Mouse (Mus musculus) v-Abl transformed pro-B cells (cell line): ENCODE measurements at regions not wholly inside any gene's neighbourhood (a gene's known extent, or its start where the extent isn't known, plus 50 kb on each side); places are given as distances from the start of the nearest gene placed in this dataset.

Experiments
- in situ Hi-C, 2 experiments: fragments of 400-800 bp; cut with MboI; formaldehyde crosslinking; loops; one replicate each; pipeline ENCODE4 v1.15.1; 2025; ENCODE audit not compliant: unreplicated experiment in 2 of 2

- in situ Hi-C loops: loop anchor here in 1 of 2 experiments (25.0 kb wide), 1 partner anchor 1523 kb away; the partner anchor contains the start of gene Adcy7
Observed at GRCm38 (mm10) chr8:89785011-89785410, 563.1 kb downstream of the Tox3 start.

- in situ Hi-C loops: loop anchor here in 1 of 2 experiments (25.0 kb wide), 1 partner anchor 1521 kb away; the partner anchor contains the start of gene Adcy7
Observed at GRCm38 (mm10) chr8:89783311-89783710, 564.8 kb downstream of the Tox3 start.

GRCm38 (mm10) chr8:89766387-89766786 is 581.8 kb downstream of the Tox3 start:
- in situ Hi-C loops: no loop called here

- in situ Hi-C loops: no loop called here
Observed at GRCm38 (mm10) chr8:89759531-89759930, 588.6 kb downstream of the Tox3 start.

GRCm38 (mm10) chr8:89758695-89759094 is 589.4 kb downstream of the Tox3 start:
- in situ Hi-C loops: no loop called here

- in situ Hi-C loops: no loop called here
Observed at GRCm38 (mm10) chr8:89755951-89756350, 592.2 kb downstream of the Tox3 start.

GRCm38 (mm10) chr8:89751201-89751600 is 596.9 kb downstream of the Tox3 start:
- in situ Hi-C loops: no loop called here

- in situ Hi-C loops: no loop called here
Observed at GRCm38 (mm10) chr8:89747726-89748125, 600.4 kb downstream of the Tox3 start.

GRCm38 (mm10) chr8:89744267-89745028 is 603.7 kb downstream of the Tox3 start:
- in situ Hi-C loops: no loop called here

GRCm38 (mm10) chr8:89738657-89739056 is 609.5 kb downstream of the Tox3 start:
- in situ Hi-C loops: no loop called here

- in situ Hi-C loops: no loop called here
Observed at GRCm38 (mm10) chr8:89737636-89738035, 610.5 kb downstream of the Tox3 start.

GRCm38 (mm10) chr8:89727252-89727651 is 620.9 kb downstream of the Tox3 start:
- in situ Hi-C loops: no loop called here

GRCm38 (mm10) chr8:89721684-89722305 is 626.3 kb downstream of the Tox3 start:
- in situ Hi-C loops: no loop called here

GRCm38 (mm10) chr8:89713880-89714279 is 634.3 kb downstream of the Tox3 start:
- in situ Hi-C loops: no loop called here

GRCm38 (mm10) chr8:89707341-89707928 is 640.7 kb downstream of the Tox3 start:
- in situ Hi-C loops: no loop called here

GRCm38 (mm10) chr8:89685696-89686095 is 641.7 kb upstream of the Sall1 start:
- in situ Hi-C loops: no loop called here

GRCm38 (mm10) chr8:89680937-89681336 is 637.0 kb upstream of the Sall1 start:
- in situ Hi-C loops: no loop called here

- in situ Hi-C loops: no loop called here
Observed at GRCm38 (mm10) chr8:89680341-89680740, 636.4 kb upstream of the Sall1 start.

GRCm38 (mm10) chr8:89679551-89679950 is 635.6 kb upstream of the Sall1 start:
- in situ Hi-C loops: no loop called here

- in situ Hi-C loops: no loop called here
Observed at GRCm38 (mm10) chr8:89677266-89677665, 633.3 kb upstream of the Sall1 start.

- in situ Hi-C loops: no loop called here
Observed at GRCm38 (mm10) chr8:89673911-89674310, 629.9 kb upstream of the Sall1 start.

- in situ Hi-C loops: no loop called here
Observed at GRCm38 (mm10) chr8:89672631-89673030, 628.7 kb upstream of the Sall1 start.
